Mouse (Mus musculus) C2C12 (cell line): ENCODE results near the gene Calm1. TPM values are rescaled to one million over a fixed set of nuclear protein-coding genes. Genes with fewer than 3 reads are reported as not detected.
A peak's percentile ranks its signal among the peaks of the same experiment; 100 is the strongest.

Source experiments
- H3K27me3 ChIP-seq: one replicate; pipeline ENCODE4 v1.6.1; 2011; ENCODE audit not compliant: control insufficient read depth, insufficient read depth, insufficient read length
- H3K36me3 ChIP-seq: one replicate; pipeline ENCODE4 v1.6.1; 2011; ENCODE audit not compliant: control insufficient read depth, insufficient read depth
- H3K4me3 ChIP-seq: one replicate; pipeline ENCODE4 v1.5.1; 2011; ENCODE audit warnings: mild to moderate bottlenecking, control low read depth; ENCODE audit not compliant: poor library complexity, insufficient read depth, severe bottlenecking
- H3K79me2 ChIP-seq: one replicate; pipeline ENCODE4 v1.6.1; 2011; ENCODE audit not compliant: control insufficient read depth, insufficient read depth
- H3K79me3 ChIP-seq: one replicate; pipeline ENCODE4 v1.6.1; 2011; ENCODE audit warnings: low read depth, control low read depth
- H3ac ChIP-seq: one replicate; pipeline ENCODE3; 2011; ENCODE audit warnings: low read depth; ENCODE audit not compliant: control insufficient read depth, insufficient read length
- CEBPB ChIP-seq: IDR thresholded peaks from one replicate; pipeline ENCODE4 v1.6.1; 2011; ENCODE audit warnings: low read depth, mild to moderate bottlenecking, control low read depth, moderate library complexity
- CTCF ChIP-seq: IDR thresholded peaks from one replicate; pipeline ENCODE4 v1.5.1; 2011; ENCODE audit not compliant: control insufficient read depth, insufficient read depth, insufficient read length
- FOSL1 ChIP-seq: IDR thresholded peaks from one replicate; pipeline ENCODE4 v1.8.0; 2011; ENCODE audit warnings: mild to moderate bottlenecking, low read length; ENCODE audit not compliant: poor library complexity, insufficient read depth, severe bottlenecking
- MAX ChIP-seq: IDR thresholded peaks from one replicate; pipeline ENCODE4 v1.6.1; 2011; ENCODE audit warnings: mild to moderate bottlenecking, control low read depth
- MYOD1 ChIP-seq: IDR thresholded peaks from one replicate; pipeline ENCODE4 v1.6.1; 2011; ENCODE audit warnings: low read depth; ENCODE audit not compliant: control insufficient read depth, insufficient read length
- MYOG ChIP-seq: IDR thresholded peaks from one replicate; pipeline ENCODE4 v1.6.1; 2011; ENCODE audit not compliant: control insufficient read depth, insufficient read length; ENCODE audit errors: extremely low read depth
- USF1 ChIP-seq: IDR thresholded peaks from one replicate; pipeline ENCODE4 v1.6.1; 2011; ENCODE audit warnings: low read depth, mild to moderate bottlenecking, control low read depth, moderate library complexity
- polyA plus RNA-seq: library from polyadenylated mRNA; unstranded; fragments of >200 nt; fragmentation: generic; extraction: Trizol; gene quantifications from one replicate; pipeline ENCODE4 v1.2.1, GENCODE M21; 2012; ENCODE audit warnings: missing spikeins

Calm1 gene
- polyA plus RNA-seq, 1 experiment = 397 TPM

DNA sequence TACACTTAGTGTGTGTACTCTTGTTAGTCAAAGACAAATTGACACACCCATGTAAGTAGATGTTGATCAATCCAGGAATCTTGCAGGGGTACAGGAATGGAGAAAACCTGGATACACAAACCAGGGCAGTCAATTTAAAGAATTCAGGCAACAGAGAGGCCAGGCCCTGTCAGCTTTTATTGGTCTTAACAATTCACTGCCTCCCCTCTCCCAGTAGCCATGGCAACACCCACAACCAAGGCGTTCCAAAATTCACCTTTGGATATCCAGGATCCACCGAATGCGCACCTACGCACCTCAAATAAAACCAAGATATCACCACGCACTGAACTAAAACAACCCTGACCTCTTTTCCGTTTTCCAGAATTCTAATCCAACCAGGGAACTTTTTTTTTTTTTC, 12.9 kb upstream of the Calm1 start:
- Histone ChIP-seq H3K4me3 (peak overlapping the region; percentile 71), H3K79me3 (no peaks in the 10 kb centered on the region), H3K36me3 (no peaks in the 10 kb centered on the region), H3ac (no peak overlapping the region), H3K27me3 (no peaks in the 10 kb centered on the region), H3K79me2 (no peaks in the 10 kb centered on the region)
- TF ChIP-seq CTCF (no peak), USF1 (no peak), FOSL1 (no peak), CEBPB (no peak), MYOG (no peak), MYOD1 (no peak), MAX (no peak)

DNA sequence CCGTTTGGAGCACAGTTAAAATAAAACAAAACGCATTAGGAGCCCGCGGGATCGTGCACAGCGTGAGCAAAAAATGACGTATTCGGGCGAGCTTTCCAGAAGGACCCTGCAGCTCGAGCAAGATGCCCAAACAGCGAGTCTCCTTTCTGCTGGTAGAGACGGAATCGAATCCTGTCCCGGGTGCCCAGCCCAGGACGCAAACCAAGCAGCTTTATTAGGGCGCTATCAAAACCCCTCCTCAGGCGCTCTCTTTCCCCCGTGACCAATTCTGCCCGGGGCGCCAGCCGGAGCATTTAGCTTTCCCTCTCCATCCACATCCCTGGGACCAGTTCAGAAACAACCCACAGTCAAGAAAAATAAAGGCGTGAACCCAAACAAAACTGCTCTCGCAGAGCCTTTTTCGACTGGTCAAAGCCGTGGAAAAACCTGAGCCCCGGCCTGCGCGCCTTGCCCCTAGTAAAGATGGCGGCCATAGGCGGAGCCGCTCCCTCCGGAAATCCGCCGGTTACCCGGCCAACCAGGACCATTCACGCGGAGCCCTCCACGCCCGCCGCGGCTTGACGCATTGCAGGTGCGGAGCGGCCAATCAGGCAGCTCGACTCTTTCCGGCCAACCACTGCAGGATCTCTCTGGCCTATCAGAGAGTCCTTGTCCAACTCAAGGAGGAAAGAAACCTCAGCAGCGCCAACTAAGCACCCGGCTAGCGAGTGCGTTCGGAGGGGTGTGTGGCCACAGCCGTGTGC, 12.1 kb upstream of the Calm1 start:
- H3K4me3 ChIP-seq = peak overlapping the region; percentile 71
- H3K36me3 ChIP-seq = no peaks in the 10 kb centered on the region
- TF ChIP-seq MYOG = no peak
- peak; percentile 86 for TF ChIP-seq MAX
- no peaks in the 10 kb centered on the region for H3K79me2 ChIP-seq
- H3K79me3 ChIP-seq = no peaks in the 10 kb centered on the region
- H3K27me3 ChIP-seq = no peaks in the 10 kb centered on the region
- H3ac ChIP-seq = peak overlapping the region; percentile 46

DNA sequence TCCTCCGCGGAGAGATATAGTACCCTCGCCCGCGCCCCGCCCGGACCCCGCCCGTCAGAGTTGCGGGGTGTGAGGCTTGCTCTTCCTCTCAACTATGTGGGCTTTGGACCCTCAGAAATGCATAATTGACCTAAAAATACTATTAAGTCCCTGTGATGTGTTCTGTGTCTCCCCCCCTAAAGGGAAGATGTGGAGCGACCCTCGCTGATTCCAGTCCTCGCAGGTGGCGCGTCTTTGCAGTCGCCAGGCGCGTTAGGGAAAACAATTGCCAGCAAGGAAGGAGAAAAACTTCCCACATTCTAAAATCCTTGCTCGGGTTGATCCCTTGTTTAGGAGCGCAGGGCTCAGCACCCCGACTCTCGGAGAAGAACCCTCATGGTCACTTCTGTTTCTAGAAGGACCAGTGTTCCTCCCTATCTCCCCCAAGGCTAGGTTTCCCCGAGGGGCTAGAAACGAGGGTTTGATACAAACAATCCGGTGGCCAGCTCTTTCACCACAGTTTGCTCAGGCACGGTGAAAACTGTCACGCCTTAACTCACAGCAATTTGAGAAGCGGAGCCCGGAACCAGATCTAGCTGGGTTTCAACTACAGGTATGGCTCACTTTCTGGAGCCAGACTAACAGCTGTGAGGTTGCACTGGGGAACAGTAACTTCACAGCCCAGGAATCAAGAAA, 11.3 kb upstream of the Calm1 start:
- Histone ChIP-seq H3K79me2 (no peaks in the 10 kb centered on the region), H3K4me3 (peak overlapping the region; percentile 35), H3K36me3 (no peaks in the 10 kb centered on the region), H3K27me3 (no peaks in the 10 kb centered on the region), H3K79me3 (no peaks in the 10 kb centered on the region), H3ac (peak overlapping the region; percentile 71)
- TF ChIP-seq MYOG (no peak), FOSL1 (no peak)

GRCm38 (mm10) chr12:100190802-100191201, 8.4 kb upstream of the Calm1 start:
- H3K36me3 ChIP-seq = no peaks in the 10 kb centered on the region
- no peaks in the 10 kb centered on the region for H3K79me3 ChIP-seq
- H3K79me2 ChIP-seq = no peaks in the 10 kb centered on the region
- no peak for TF ChIP-seq MYOD1
- TF ChIP-seq MYOG = no peak
- no peak for TF ChIP-seq CTCF
- no peak for TF ChIP-seq MAX
- no peak for TF ChIP-seq FOSL1
- no peak for TF ChIP-seq USF1
- TF ChIP-seq CEBPB = no peak
- no peak overlapping the region for H3K4me3 ChIP-seq
- no peak overlapping the region for H3ac ChIP-seq
- no peaks in the 10 kb centered on the region for H3K27me3 ChIP-seq

GRCm38 (mm10) chr12:100194181-100194580, 5.1 kb upstream of the Calm1 start:
- no peaks in the 10 kb centered on the region for H3K36me3 ChIP-seq
- no peak overlapping the region for H3K4me3 ChIP-seq
- no peak overlapping the region for H3ac ChIP-seq
- H3K79me2 ChIP-seq = no peaks in the 10 kb centered on the region
- H3K79me3 ChIP-seq = no peaks in the 10 kb centered on the region
- no peaks in the 10 kb centered on the region for H3K27me3 ChIP-seq
- TF ChIP-seq FOSL1 (no peak), MYOD1 (no peak)

- no peaks in the 10 kb centered on the region for H3K36me3 ChIP-seq
- TF ChIP-seq MAX = no peak
- TF ChIP-seq CEBPB = no peak
- TF ChIP-seq MYOG = no peak
- no peak for TF ChIP-seq CTCF
- TF ChIP-seq FOSL1 = no peak
- no peak for TF ChIP-seq MYOD1
- TF ChIP-seq USF1 = no peak
- H3ac ChIP-seq = no peak overlapping the region
- H3K27me3 ChIP-seq = no peaks in the 10 kb centered on the region
- H3K4me3 ChIP-seq = no peak overlapping the region
- H3K79me3 ChIP-seq = peaks cover 19% of the 10 kb centered on the region
- H3K79me2 ChIP-seq = peaks cover 26% of the 10 kb centered on the region
Observed at GRCm38 (mm10) chr12:100196786-100197185, 2.4 kb upstream of the Calm1 start.
